Mouse (Mus musculus) liver, embryonic 14 days (tissue): ENCODE results near the gene Gm3476. TPM values are rescaled to one million over a fixed set of nuclear protein-coding genes. Genes with fewer than 3 reads are reported as not detected.

ENCODE experiments used
- polyA plus RNA-seq: library from polyadenylated mRNA; depleted of rRNA; stranded (reverse); fragments of >200 nt; gene quantifications from 2 replicates; pipeline ENCODE4 v1.2.3, GENCODE M21; 2012; rRNA removed

The Gm3476 gene
- polyA plus RNA-seq = not detected in 2 replicates

GRCm38 (mm10) chr14:6125707-6126106 is at the start of gene Gm3476:
Gene Gm3476 (minus strand): TSS chr14:6125807.

GRCm38 (mm10) chr14:6108272-6108925 is 17.2 kb downstream of the Gm3476 start, which contains the start of gene Gm3468:
Gene Gm3468 (minus strand): TSS chr14:6108665.

GRCm38 (mm10) chr14:6093842-6094241 is 31.8 kb downstream of the Gm3476 start, which contains the start of gene Gm8206:
Gene Gm8206 (minus strand): TSS chr14:6093942.

GRCm38 (mm10) chr14:6058167-6058566 is 67.4 kb downstream of the Gm3476 start, which contains the start of gene Gm6337:
Gene Gm6337 (minus strand): TSS chr14:6058267.

Other genes with a start within 250 kb of the Gm3476 start
- not detected in 2 replicates for gene Gm8237, start 245.4 kb downstream of the Gm3476 start, polyA plus RNA-seq
- gene Gm3248, start 164.1 kb downstream of the Gm3476 start, polyA plus RNA-seq = 0.02 and 0.05 TPM in 2 replicates
- not detected in 2 replicates for gene Gm3453, start 146.7 kb downstream of the Gm3476 start, polyA plus RNA-seq
- not detected in 2 replicates for gene Gm6337, start 67.5 kb downstream of the Gm3476 start, polyA plus RNA-seq
- gene Gm8206, start 31.9 kb downstream of the Gm3476 start, polyA plus RNA-seq = 0.01 and 0.05 TPM in 2 replicates
- 0.11 and 0.13 TPM in 2 replicates for gene Gm3468, start 17.1 kb downstream of the Gm3476 start, polyA plus RNA-seq
- not detected in 2 replicates for gene Gm21560, start 93.5 kb upstream of the Gm3476 start, polyA plus RNA-seq
- 0.01 and 0.03 TPM in 2 replicates for gene Gm3411, start 161.4 kb upstream of the Gm3476 start, polyA plus RNA-seq
- not detected in 2 replicates for gene Gm21103, start 179.0 kb upstream of the Gm3476 start, polyA plus RNA-seq
- gene Gm3618, start 217.9 kb upstream of the Gm3476 start, polyA plus RNA-seq = not detected in 2 replicates